Mouse (Mus musculus) lung, adult 2 months (tissue): ENCODE results near the gene Foxj2. TPM values are rescaled to one million over a fixed set of nuclear protein-coding genes. Genes with fewer than 3 reads are reported as not detected.
A peak's percentile ranks its signal among the peaks of the same experiment; 100 is the strongest.

Source experiments
- DNase-seq: peaks from one replicate; pipeline ENCODE4 v3.0.0; 2022
- H3K4me1 ChIP-seq: fragments of 200-500 bp; 2 replicates; pipeline ENCODE4 v1.6.1; 2011; ENCODE audit warnings: low read length; ENCODE audit not compliant: control insufficient read depth, insufficient read depth
- H3K4me3 ChIP-seq: fragments of 200-500 bp; replicated peaks from 2 replicates; pipeline ENCODE3; 2011; ENCODE audit warnings: low read depth, mild to moderate bottlenecking, control low read depth, low read length; ENCODE audit errors: extremely low read depth
- CTCF ChIP-seq: fragments of 200-500 bp; IDR thresholded peaks from 2 replicates; pipeline ENCODE4 v1.5.1; 2011; ENCODE audit warnings: mild to moderate bottlenecking, low read length, control low read depth; ENCODE audit not compliant: insufficient read depth
- POLR2A ChIP-seq: fragments of 200-500 bp; IDR thresholded peaks from 2 replicates; pipeline ENCODE4 v1.6.1; 2011; ENCODE audit warnings: low read depth, mild to moderate bottlenecking, control low read depth, low read length, borderline replicate concordance; ENCODE audit errors: extremely low read depth
- WGBS: fragments of 180-500 bp; shearing (Covaris S2); methylation state at CpG from one replicate; pipeline ENCODE4 v1.1.7; 2018; 5-methylcytosine and 5-hydroxymethylcytosine counted together
- polyA plus RNA-seq: library from polyadenylated mRNA; depleted of rRNA; stranded (reverse); fragments of >200 nt; gene quantifications from 2 replicates; pipeline ENCODE4 v1.2.3, GENCODE M21; 2012

Gene Foxj2
- polyA plus RNA-seq, 1 experiment: 19.9 TPM

DNA sequence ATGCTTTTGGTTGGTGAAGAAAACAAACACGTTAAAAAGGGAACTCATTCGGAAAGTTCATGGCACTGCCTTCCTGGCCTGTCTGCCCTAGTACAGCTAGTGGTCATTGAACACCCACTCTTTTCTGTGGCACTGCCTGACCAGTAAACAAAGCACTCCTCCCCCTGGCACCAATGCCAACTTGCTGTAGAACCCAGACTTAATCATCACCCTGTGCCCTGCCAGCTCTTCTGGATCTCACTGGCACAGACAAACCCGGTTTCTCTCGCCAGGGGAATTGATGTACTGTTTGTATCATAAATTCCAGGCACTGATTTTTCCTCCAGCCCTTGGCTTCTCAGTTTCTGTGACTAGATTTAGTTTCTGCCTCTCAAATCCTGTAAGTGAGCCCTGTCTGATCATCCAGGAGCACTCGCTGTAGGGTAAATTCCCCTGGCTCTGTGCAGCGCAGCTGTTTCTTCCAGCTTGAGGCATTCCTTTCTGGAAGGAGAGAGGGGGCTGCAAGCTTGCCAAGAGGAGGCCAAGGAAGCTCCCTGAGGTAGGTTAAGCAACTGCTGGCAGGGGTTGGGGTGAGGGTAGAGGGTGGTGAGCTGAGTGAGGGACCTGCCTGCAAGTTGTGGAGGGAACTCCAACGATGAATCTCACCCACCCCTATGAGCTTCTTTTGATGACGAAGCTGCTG lies 24.3 kb upstream of the Foxj2 start:
- WGBS: 59% methylated on average over 8 of the region's 8 CpGs
- Histone ChIP-seq H3K4me3 (no peak overlapping the region), H3K4me1 (no peaks in the 10 kb centered on the region)
- no peak for TF ChIP-seq POLR2A
- TF ChIP-seq CTCF: no peak
- DNase-seq: no peak

DNA sequence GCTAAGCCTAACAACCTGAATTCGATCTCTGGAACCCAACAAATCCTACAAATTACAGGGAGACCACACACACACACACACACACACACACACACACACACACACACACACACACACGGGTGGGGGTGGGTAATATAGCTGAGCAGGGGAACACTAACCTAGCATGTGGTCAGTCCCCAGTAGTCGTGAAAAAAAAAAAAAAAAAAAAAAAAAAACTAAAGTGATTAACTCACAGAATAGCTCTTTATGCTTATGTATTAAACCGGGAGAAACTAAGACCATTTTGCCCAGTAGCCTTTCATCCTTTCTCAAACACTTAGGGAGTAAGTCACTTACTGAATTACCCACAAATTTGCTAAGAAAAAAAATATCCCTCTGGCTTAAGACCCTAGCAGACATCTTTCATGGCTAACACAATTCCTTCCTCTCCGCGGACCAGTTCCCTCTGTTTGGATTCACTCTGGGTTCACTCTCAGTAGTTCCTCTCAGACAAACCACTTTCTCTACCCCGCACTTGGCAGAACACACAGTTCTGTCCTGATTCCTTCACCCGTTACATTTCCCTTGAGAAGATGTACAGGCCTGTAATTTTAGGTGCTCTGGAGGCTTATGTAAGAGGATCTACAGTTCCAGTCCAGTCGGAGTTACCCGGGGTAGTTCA lies 18.9 kb upstream of the Foxj2 start:
- peak overlapping the region; percentile 64 for H3K4me3 ChIP-seq
- 38% methylated on average over 10 of the region's 10 CpGs for WGBS
- H3K4me1 ChIP-seq: peaks cover 5% of the 10 kb centered on the region; the same call in 1 of the 2 replicates
- TF ChIP-seq CTCF: no peak
- no peak for TF ChIP-seq POLR2A
- DNase-seq: no peak

DNA sequence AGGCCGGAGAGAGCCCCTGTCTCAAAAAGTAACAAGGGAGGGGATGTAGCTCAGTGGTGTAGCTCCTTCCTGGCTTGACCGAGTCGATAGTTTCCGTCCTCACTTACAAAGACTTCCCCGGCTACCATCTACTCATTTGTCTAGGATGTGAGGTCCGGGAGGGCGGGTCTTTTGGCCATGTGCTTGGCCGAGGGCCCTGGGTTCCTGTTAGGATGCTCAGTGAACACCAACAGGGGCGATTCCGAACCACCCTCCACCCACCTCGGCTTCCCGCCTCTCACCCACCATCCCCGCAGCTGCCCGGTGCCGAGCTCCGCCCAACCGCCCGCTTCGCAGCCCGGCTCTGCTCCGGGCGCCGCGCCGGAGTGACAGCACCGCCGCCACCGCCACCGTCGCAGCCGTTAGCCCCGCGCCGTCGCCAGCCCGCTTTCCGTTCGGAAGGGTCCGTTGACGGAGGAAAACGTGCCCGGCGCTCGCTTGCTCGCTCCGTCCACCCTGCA lies 18.4 kb upstream of the Foxj2 start, which contains the start of gene Slc2a3:
Gene Slc2a3 (minus strand): TSS at position 340 of the 500 bp plus-strand sequence.
- WGBS: under 1% methylated on average over 46 of the region's 46 CpGs
- H3K4me3 ChIP-seq: peak within 1 kb of the TSS; percentile 64
- DNase-seq: peak; percentile 40
- TF ChIP-seq CTCF (no peak), POLR2A (no peak)
- H3K4me1 ChIP-seq: peaks cover 5% of the 10 kb centered on the region; the same call in 1 of the 2 replicates

DNA sequence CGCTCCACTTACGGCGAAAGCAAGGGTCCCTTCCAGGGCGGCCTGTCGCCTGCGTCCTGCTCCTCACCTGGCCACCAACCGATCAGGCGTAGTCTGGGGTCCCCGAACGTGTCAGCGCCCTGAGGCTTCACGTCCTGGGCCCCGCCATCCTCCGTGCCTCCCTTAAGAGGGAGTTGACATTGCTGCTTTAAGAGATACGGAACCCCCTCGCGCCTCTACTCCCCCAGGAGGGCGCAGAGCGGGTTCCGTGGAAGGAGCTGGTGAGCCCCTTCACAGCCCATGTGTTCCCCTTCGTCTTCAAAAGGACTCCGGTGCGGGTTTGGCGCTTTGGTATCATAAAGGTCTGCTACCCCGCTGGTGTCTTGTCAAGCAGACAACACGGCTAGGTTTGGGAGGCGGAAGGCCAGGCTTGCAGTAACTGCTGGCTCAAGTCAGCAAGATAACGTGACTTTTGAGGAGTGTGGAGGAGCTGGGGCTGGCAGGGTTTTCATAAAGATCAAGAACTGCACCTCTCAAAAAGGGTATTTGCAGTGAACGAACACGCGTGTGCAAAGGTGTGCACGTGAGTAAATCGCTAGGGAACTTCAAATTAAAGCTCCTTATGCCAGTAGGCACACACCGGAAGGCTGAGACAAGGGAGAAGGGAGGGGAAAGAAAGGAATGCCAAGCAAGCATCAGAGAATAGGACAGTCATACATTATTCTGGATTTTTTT lies 17.8 kb upstream of the Foxj2 start:
- 3% methylated on average over 34 of the region's 34 CpGs for WGBS
- Histone ChIP-seq H3K4me1 (peaks cover 5% of the 10 kb centered on the region; the same call in 1 of the 2 replicates), H3K4me3 (peak overlapping the region; percentile 64)
- DNase-seq: peak; percentile 39
- TF ChIP-seq POLR2A: no peak
- no peak for TF ChIP-seq CTCF

DNA sequence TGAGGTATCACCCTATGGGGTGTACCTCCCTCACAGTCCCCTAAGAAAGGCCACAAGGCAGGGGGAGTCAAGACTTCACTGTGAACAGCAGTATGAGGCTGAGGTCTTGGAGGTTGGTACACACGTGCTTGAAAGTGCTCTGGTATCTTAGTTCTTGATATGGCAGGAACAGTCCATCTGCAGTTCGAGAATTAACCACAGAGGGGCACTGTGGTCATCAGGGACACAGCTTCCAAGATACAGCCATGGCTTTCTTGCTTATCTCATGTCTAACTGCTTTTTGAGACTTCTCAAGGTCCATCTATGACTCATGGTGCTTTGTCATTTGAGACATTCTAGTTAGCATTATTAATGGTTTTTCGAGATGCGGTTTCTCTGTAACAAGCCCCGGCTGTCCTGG lies 15.3 kb upstream of the Foxj2 start:
- Histone ChIP-seq H3K4me1 (peaks cover 5% of the 10 kb centered on the region; the same call in 1 of the 2 replicates), H3K4me3 (no peak overlapping the region)
- TF ChIP-seq CTCF: peak; percentile 55
- no peak for TF ChIP-seq POLR2A
- 10% methylated on average over 5 of the region's 5 CpGs for WGBS
- DNase-seq: peak; percentile 84

DNA sequence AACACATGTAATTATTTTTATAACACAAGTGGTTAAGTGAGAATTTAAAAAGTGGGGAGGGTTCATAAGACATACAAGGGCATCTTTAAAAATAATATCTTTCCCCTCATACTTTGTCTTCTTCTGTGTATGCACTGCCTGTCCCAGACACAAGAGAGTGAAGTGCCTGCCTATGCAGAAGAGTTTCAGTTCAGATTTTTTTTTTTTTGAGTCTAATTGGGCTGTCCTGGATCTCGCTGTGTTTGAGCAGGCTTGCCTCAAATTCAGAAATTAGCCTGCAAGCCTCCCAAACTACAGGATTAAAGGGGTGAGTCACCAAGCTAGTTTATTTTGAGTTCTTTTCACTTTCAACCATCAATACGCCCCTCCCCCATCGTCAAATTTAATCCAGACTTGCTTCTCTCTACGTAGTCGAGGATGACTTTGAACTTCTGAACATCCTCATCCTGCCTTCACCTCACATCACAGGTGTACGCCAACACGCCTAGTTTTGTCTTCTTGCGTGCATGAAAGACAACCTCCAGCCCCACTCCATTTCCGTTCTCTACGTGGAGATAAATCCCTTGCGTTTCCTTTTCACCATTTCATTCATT lies 9.6 kb upstream of the Foxj2 start:
- DNase-seq: no peak
- H3K4me3 ChIP-seq: peak overlapping the region; percentile 76
- under 1% methylated on average over 11 of the region's 11 CpGs for WGBS
- no peak for TF ChIP-seq POLR2A
- TF ChIP-seq CTCF: no peak
- H3K4me1 ChIP-seq: peaks cover 3% of the 10 kb centered on the region; the same call in 1 of the 2 replicates

DNA sequence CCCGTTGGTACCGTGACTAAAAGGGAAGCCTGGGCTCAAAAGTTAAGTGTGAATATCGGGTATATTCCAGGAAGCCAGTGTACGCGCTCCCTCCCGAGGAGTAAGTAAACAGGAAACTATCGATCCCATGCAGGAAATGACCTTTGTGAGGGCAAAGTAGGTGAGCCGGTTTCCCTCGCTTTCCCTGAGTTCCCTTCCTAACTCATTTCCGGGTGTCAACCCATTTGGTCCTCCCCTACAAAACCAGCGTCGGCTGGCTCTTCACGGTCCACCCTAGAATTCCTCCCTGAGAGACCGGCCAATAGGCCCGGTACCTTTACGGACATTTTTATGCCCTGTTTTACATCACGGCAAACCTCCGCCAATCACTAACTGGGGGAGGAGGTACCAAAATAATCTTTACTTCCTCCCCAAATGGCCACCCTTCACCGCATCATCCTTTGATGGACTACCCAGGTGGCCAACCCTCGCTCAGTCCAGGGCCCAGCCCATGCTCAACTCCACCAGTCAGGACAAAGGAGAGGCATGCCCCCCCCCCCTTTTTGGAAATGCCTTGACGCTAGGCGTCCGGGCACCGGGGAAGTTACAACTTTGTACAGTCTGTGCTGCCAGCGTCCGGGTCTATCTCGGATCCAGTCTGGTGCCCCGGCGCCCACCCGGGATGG lies 9.0 kb upstream of the Foxj2 start:
- H3K4me1 ChIP-seq: peaks cover 3% of the 10 kb centered on the region; the same call in 1 of the 2 replicates
- peak; percentile 96 for DNase-seq
- no peak for TF ChIP-seq CTCF
- TF ChIP-seq POLR2A: peak; percentile 71

DNA sequence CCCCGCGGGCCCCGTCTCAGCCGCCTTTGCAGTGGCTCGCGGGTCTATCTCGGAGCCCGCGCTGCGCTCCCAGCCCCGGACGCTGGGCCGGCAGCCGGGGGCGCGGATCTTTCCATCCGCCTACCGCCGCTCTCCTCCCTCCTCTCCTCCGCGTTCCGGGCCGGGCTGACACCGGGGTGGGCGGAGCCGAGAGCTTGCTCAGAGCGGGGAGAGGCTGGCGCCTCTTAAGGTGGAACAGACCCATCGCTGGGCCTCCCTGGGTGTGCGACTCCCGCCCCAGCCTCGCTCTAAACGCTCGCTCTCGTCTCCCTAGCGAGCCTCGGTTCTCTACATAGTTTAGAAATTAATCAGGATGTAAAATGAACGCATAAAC lies 8.4 kb upstream of the Foxj2 start:
- TF ChIP-seq CTCF (no peak), POLR2A (peak; percentile 50; the same call in 1 of the 2 replicates)
- peak overlapping the region; percentile 76 for H3K4me3 ChIP-seq
- peaks cover 3% of the 10 kb centered on the region; the same call in 1 of the 2 replicates for H3K4me1 ChIP-seq
- DNase-seq: peak; percentile 90
- WGBS: under 1% methylated on average over 38 of the region's 38 CpGs

More for the DNA sequence above, 9.0 kb upstream of the Foxj2 start:
- WGBS: under 1% methylated on average over 30 of the region's 30 CpGs
- peak overlapping the region; percentile 76 for H3K4me3 ChIP-seq
